Mouse (Mus musculus): Measurements from ENCODE around the gene Slc4a5.

Gene Slc4a5

GRCm38 (mm10) chr6:83351490-83352160, 132.0 kb downstream of the Slc4a5 start:
- peak; percentile 47 for DNase-seq (ENCODE audit: low read depth)

GRCm38 (mm10) chr6:83352666-83353410, 133.2 kb downstream of the Slc4a5 start:
- DNase-seq (ENCODE audit: low read depth), result no peak

Measured in c-Kit-positive CD71-negative TER-119-negative erythroid progenitor cells, embryonic 14.5 days (primary cell).